Mouse (Mus musculus) embryonic fibroblast, embryonic 13.5 days (primary cell): ENCODE measurements around the gene Eci2.
"Not testable (repeated sequence)": the region's sequence is repeated elsewhere in the genome, so short reads cannot be mapped to it uniquely, and the experiment has no call there.

Source experiments
- CTCF ChIP-seq: IDR thresholded peaks from 2 replicates; pipeline ENCODE4 v1.5.1; 2011; ENCODE audit warnings: mild to moderate bottlenecking, control low read depth, low read length, moderate library complexity, borderline replicate concordance; ENCODE audit not compliant: insufficient read depth
- POLR2A ChIP-seq: IDR thresholded peaks from 2 replicates; pipeline ENCODE4 v1.6.1; 2011; ENCODE audit warnings: low read depth, mild to moderate bottlenecking, control low read depth, low read length, moderate library complexity

GRCm38 (mm10) chr13:35023401-35023800 is 3.5 kb downstream of the Eci2 start:
- TF ChIP-seq POLR2A, CTCF: not testable (repeated sequence)
